Mouse (Mus musculus) ovary, adult 10 weeks (tissue): ENCODE results near the gene Tespa1. TPM values are rescaled to one million over a fixed set of nuclear protein-coding genes. Genes with fewer than 3 reads are reported as not detected.

ENCODE experiments used
- polyA plus RNA-seq: library from polyadenylated mRNA; stranded (reverse); fragments of 350-450 nt; fragmentation: Illumina TruSeq; extraction: RNeasy Lipid Tissue Mini Kit (QIAGEN cat#74804); gene quantifications from one replicate; pipeline ENCODE4 v1.2.3, GENCODE M21; 2014

Gene Tespa1
- 0.63 TPM for polyA plus RNA-seq

GRCm38 (mm10) chr10:130322637-130323036, at the start of gene Tespa1:
Gene Tespa1 (plus strand): TSS chr10:130322870.

GRCm38 (mm10) chr10:130280066-130280465, 42.6 kb upstream of the Tespa1 start, which contains the start of gene Neurod4:
Gene Neurod4 (minus strand): TSS chr10:130280240.

GRCm38 (mm10) chr10:130394232-130394631, 71.6 kb downstream of the Tespa1 start, which contains the start of gene Vmn2r84:
Gene Vmn2r84 (minus strand): TSS chr10:130394332.

Other genes with a start within 250 kb of the Tespa1 start
- 0.57 TPM for gene Olfr823, start 207.5 kb upstream of the Tespa1 start, polyA plus RNA-seq
- 0.57 TPM for gene Olfr824, start 192.9 kb upstream of the Tespa1 start, polyA plus RNA-seq
- gene Olfr825, start 156.1 kb upstream of the Tespa1 start, polyA plus RNA-seq, result not detected
- not detected for gene Olfr826, start 138.7 kb upstream of the Tespa1 start, polyA plus RNA-seq
- not detected for gene Olfr827, start 108.5 kb upstream of the Tespa1 start, polyA plus RNA-seq
- not detected for gene Neurod4, start 42.6 kb upstream of the Tespa1 start, polyA plus RNA-seq
- gene Vmn2r84, start 71.5 kb downstream of the Tespa1 start, polyA plus RNA-seq, result not detected
- not detected for gene Vmn2r85, start 106.8 kb downstream of the Tespa1 start, polyA plus RNA-seq
- gene Vmn2r86, start 133.2 kb downstream of the Tespa1 start, polyA plus RNA-seq, result not detected
- gene Vmn2r87, start 174.5 kb downstream of the Tespa1 start, polyA plus RNA-seq, result not detected